Mouse (Mus musculus) CD4-positive naive resting alpha-beta T cell, adult 76 days (primary cell): Measurements from ENCODE around the gene Tbc1d21. TPM values are rescaled to one million over a fixed set of nuclear protein-coding genes. Genes with fewer than 3 reads are reported as not detected.

Source experiments
- total RNA-seq: library from RNA; stranded (reverse); gene quantifications from one replicate; pipeline ENCODE4 v1.2.4, GENCODE M21; 2023

The Tbc1d21 gene
- total RNA-seq = not detected

DNA sequence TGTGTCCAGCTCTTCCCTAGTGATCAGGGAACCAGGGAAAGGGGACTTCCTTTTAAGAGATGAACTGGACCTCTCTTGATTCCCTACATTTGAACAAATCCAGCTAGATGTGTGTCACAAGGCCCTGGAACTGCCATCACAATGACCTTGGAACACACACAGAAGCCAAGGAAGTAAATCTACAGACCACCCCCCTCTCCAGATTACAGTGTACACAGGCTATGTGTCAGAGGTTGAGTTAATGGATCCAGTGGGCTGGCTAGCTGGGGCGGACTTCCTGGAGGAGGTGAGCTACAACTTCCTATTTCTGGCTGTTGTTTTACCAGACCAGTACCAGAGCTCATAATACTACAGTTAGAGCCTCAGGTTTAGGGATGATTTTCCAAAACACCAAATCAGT, at the start of gene Tbc1d21:
Gene Tbc1d21 (minus strand): TSS at position 101 of the 400 bp plus-strand sequence.

GRCm38 (mm10) chr9:58312944-58313359, 57.3 kb downstream of the Tbc1d21 start, which contains the start of gene Loxl1:
Gene Loxl1 (minus strand): TSS chr9:58313186.

Other genes with a start within 250 kb of the Tbc1d21 start
- gene Islr, start 166.1 kb downstream of the Tbc1d21 start, total RNA-seq = not detected
- gene Islr2, start 166.1 kb downstream of the Tbc1d21 start, total RNA-seq = 3.1 TPM
- 87.8 TPM for gene Pml, start 120.7 kb downstream of the Tbc1d21 start, total RNA-seq
- 23.8 TPM for gene Stoml1, start 117.3 kb downstream of the Tbc1d21 start, total RNA-seq
- not detected for gene Loxl1, start 57.3 kb downstream of the Tbc1d21 start, total RNA-seq
- not detected for gene Insyn1, start 118.1 kb upstream of the Tbc1d21 start, total RNA-seq
- gene Cd276, start 185.0 kb upstream of the Tbc1d21 start, total RNA-seq = 0.23 TPM
- gene Nptn, start 211.8 kb upstream of the Tbc1d21 start, total RNA-seq = 124 TPM